Mouse (Mus musculus) limb, embryonic 14.5 days (tissue): ENCODE results near the gene Rbp7. TPM values are rescaled to one million over a fixed set of nuclear protein-coding genes. Genes with fewer than 3 reads are reported as not detected.

Experiments used
- ATAC-seq: fragments of 200-750 bp; cut with Nextera tagmentation; 2 replicates; pipeline ENCODE4 v1.8.0; 2017; ENCODE audit warnings: low read depth, moderate number of reproducible peaks, moderate TSS enrichment; ENCODE audit not compliant: low FRiP score
- DNase-seq: peaks from one replicate; pipeline ENCODE4 v3.0.0-alpha.2; 2015; ENCODE audit warnings: low spot score
- H3K27ac ChIP-seq: fragments of 300-500 bp; sonication (generic); replicated peaks from 2 replicates; pipeline ENCODE4 v1.5.1; 2014; ENCODE audit warnings: low read depth, mild to moderate bottlenecking, low read length, moderate library complexity, mixed read lengths
- H3K27me3 ChIP-seq: fragments of 300-500 bp; sonication (generic); 2 replicates; pipeline ENCODE4 v1.6.1; 2014; ENCODE audit warnings: low read length, mixed read lengths; ENCODE audit not compliant: control insufficient read depth, insufficient read depth
- H3K36me3 ChIP-seq: fragments of 300-500 bp; sonication (generic); 2 replicates; pipeline ENCODE4 v1.6.1; 2014; ENCODE audit warnings: mild to moderate bottlenecking, low read length, moderate library complexity, mixed read lengths; ENCODE audit not compliant: control insufficient read depth, insufficient read depth
- H3K4me1 ChIP-seq: fragments of 300-500 bp; sonication (generic); 2 replicates; pipeline ENCODE4 v1.6.1; 2014; ENCODE audit warnings: antibody characterized with exemption, low read length, mixed read lengths; ENCODE audit not compliant: control insufficient read depth, insufficient read depth
- H3K4me2 ChIP-seq: fragments of 300-500 bp; sonication (generic); replicated peaks from 2 replicates; pipeline ENCODE4 v1.6.1; 2014; ENCODE audit warnings: low read depth, mild to moderate bottlenecking, low read length, moderate library complexity; ENCODE audit not compliant: severe bottlenecking
- H3K4me3 ChIP-seq: fragments of 300-500 bp; sonication (generic); replicated peaks from 2 replicates; pipeline ENCODE4 v1.5.1; 2014; ENCODE audit warnings: low read length
- H3K9ac ChIP-seq: fragments of 300-500 bp; sonication (generic); 2 replicates; pipeline ENCODE4 v1.6.1; 2014; ENCODE audit warnings: mild to moderate bottlenecking, low read depth, low read length, moderate library complexity; ENCODE audit not compliant: severe bottlenecking
- H3K9me3 ChIP-seq: fragments of 300-500 bp; sonication (generic); 2 replicates; pipeline ENCODE4 v1.6.1; 2016; ENCODE audit warnings: low read length; ENCODE audit not compliant: control insufficient read depth
- POLR2A ChIP-seq: fragments of 200-500 bp; IDR thresholded peaks from 2 replicates; pipeline ENCODE4 v1.8.0; 2012; ENCODE audit warnings: inconsistent platforms, mild to moderate bottlenecking, moderate library complexity, borderline replicate concordance; ENCODE audit not compliant: insufficient read depth, insufficient read length; ENCODE audit errors: extremely low read depth
- WGBS: fragments of 180-500 bp; shearing (Covaris S2); extraction: QIAGEN DNeasy Blood & Tissue Kit; methylation state at CpG from one replicate; pipeline ENCODE4 v1.1.7; 2014; 5-methylcytosine and 5-hydroxymethylcytosine counted together
- polyA plus RNA-seq, 2 experiments: library from polyadenylated mRNA; depleted of rRNA in 1 of 2; stranded (reverse) in 1 of 2; unstranded in 1 of 2; fragments of >200 nt; fragmentation: Nextera tagmentation in 1 of 2; extraction: Ambion mirVana in 1 of 2; gene quantifications; 2 replicates each; pipeline versions ENCODE4 v1.2.1 to v1.2.3; 2012 to 2014

Rbp7 gene
- polyA plus RNA-seq, 2 experiments, result 0.11 to 0.89 TPM

DNA sequence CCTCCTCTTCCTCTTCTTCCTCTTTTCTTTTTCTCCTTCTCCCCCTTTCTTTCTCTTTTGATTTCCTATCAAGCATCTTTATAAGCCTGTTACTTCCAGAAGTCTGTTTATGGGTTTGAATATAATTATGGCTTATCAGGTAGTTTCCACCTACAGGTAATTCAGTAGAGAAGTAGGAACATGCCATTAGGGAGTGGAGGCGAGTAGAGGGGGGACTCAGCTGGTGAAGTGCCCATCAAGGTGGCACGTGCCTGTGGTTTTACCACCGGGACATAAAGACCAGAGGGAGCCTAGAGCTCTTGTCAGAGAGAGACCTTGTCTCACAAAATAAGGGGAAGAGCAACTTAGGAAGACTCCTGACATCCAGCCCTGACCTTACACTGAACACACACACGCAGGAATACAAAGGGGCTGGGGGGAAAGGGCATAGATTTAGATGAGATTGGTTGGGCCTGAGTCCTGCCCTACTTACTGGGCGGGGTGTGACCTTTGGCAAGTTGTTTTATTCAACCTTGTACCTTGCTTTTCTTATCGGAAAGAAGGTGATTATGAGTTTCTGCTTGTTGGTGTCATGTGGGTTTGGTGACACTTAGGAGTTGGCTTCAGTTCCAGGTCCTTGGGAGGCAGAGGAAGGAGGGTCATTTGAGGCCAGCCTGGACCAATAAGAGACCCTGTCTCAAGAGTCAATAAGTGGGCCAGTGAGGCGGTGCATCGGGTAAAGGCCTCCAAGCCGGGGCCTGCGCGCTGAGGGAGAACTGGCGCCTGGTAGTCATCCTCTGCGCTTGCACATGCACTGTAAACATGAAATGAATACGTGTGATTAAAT lies 34.9 kb upstream of the Rbp7 start:
- DNase-seq, result no peak
- no peaks in the 10 kb centered on the region for H3K9me3 ChIP-seq
- no peak overlapping the region for H3K4me2 ChIP-seq
- peaks cover 9% of the 10 kb centered on the region for H3K4me1 ChIP-seq
- H3K36me3 ChIP-seq, result peaks cover 76% of the 10 kb centered on the region
- no peak for ATAC-seq
- H3K27me3 ChIP-seq, result no peaks in the 10 kb centered on the region
- no peak overlapping the region for H3K4me3 ChIP-seq
- H3K9ac ChIP-seq, result no peak overlapping the region
- WGBS, result 95% methylated on average over 14 of the region's 14 CpGs
- no peak for TF ChIP-seq POLR2A
- H3K27ac ChIP-seq, result no peak overlapping the region

GRCm38 (mm10) chr4:149487729-149488128 lies 33.0 kb upstream of the Rbp7 start:
- no peak for TF ChIP-seq POLR2A
- H3K27me3 ChIP-seq, result no peaks in the 10 kb centered on the region
- no peak overlapping the region for H3K9ac ChIP-seq
- ATAC-seq (no peak), DNase-seq (no peak)
- WGBS, result 91% methylated on average over 12 of the region's 12 CpGs
- no peak overlapping the region for H3K4me2 ChIP-seq
- no peak overlapping the region for H3K4me3 ChIP-seq
- H3K4me1 ChIP-seq, result peaks cover 12% of the 10 kb centered on the region
- H3K9me3 ChIP-seq, result no peaks in the 10 kb centered on the region
- H3K27ac ChIP-seq, result no peak overlapping the region
- peaks cover 57% of the 10 kb centered on the region for H3K36me3 ChIP-seq

DNA sequence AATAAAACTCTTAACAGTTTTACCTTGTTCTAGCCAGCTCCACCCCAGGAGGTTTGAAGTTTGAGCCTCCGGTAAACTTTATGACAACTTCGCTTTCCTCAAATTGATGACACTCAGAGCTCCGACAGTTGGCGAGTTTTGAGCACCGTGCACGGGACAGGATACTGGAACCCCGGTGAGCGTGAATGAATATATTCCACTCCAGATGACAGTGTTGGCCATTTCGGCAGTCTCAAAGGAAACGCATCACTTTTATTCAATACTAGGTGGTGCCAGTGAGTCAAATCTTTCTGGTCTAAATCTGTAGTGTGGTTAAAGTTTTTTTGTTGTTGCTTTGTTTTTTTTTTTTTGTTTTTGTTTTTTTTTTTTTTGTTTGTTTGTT lies 31.0 kb upstream of the Rbp7 start:
- TF ChIP-seq POLR2A, result no peak
- H3K27me3 ChIP-seq, result no peaks in the 10 kb centered on the region
- H3K4me2 ChIP-seq, result peak overlapping the region; percentile 81
- 0% methylated on average over 10 of the region's 10 CpGs for WGBS
- peaks cover 12% of the 10 kb centered on the region for H3K4me1 ChIP-seq
- H3K9me3 ChIP-seq, result no peaks in the 10 kb centered on the region
- peak; percentile 70 for DNase-seq
- peaks cover 40% of the 10 kb centered on the region for H3K36me3 ChIP-seq
- peak overlapping the region; percentile 83 for H3K27ac ChIP-seq
- peak overlapping the region; percentile 72 for H3K4me3 ChIP-seq
- H3K9ac ChIP-seq, result peak overlapping the region; percentile 65
- ATAC-seq, result no peak

- H3K27ac ChIP-seq, result peak within 1 kb of the TSS; percentile 83
- DNase-seq (peak; percentile 95), ATAC-seq (peak; percentile 98)
- peak within 1 kb of the TSS; percentile 81 for H3K4me2 ChIP-seq
- WGBS, result under 1% methylated on average over 58 of the region's 60 CpGs
- H3K36me3 ChIP-seq, result peaks cover 38% of the 10 kb centered on the region
- H3K4me1 ChIP-seq, result peaks cover 12% of the 10 kb centered on the region
- H3K4me3 ChIP-seq, result peak within 1 kb of the TSS; percentile 72
- H3K27me3 ChIP-seq, result no peaks in the 10 kb centered on the region
- TF ChIP-seq POLR2A, result peak; percentile 66; the same call in 1 of the 2 replicates
- no peaks in the 10 kb centered on the region for H3K9me3 ChIP-seq
- peak within 1 kb of the TSS; percentile 65 for H3K9ac ChIP-seq
Observed at GRCm38 (mm10) chr4:149485053-149485824, 30.5 kb upstream of the Rbp7 start, which contains the start of the genes Nmnat1 and Lzic. Gene Nmnat1, minus strand, starts transcription at chr4:149485202. Gene Lzic, plus strand, starts transcription at chr4:149485229.

GRCm38 (mm10) chr4:149484566-149484965 lies 29.8 kb upstream of the Rbp7 start:
- peaks cover 31% of the 10 kb centered on the region for H3K36me3 ChIP-seq
- DNase-seq (no peak), ATAC-seq (peak; percentile 18; the same call in 1 of the 2 replicates)
- TF ChIP-seq POLR2A, result no peak
- peak overlapping the region; percentile 72 for H3K4me3 ChIP-seq
- H3K9me3 ChIP-seq, result no peaks in the 10 kb centered on the region
- peaks cover 12% of the 10 kb centered on the region for H3K4me1 ChIP-seq
- 59% methylated on average over 3 of the region's 3 CpGs for WGBS
- H3K27ac ChIP-seq, result peak overlapping the region; percentile 83
- peak overlapping the region; percentile 65 for H3K9ac ChIP-seq
- H3K4me2 ChIP-seq, result peak overlapping the region; percentile 81
- no peaks in the 10 kb centered on the region for H3K27me3 ChIP-seq
